Mouse (Mus musculus) embryonic fibroblast, embryonic 13.5 days (primary cell): ENCODE measurements around the gene Tob2.

Source experiments
- CTCF ChIP-seq: IDR thresholded peaks from 2 replicates; pipeline ENCODE4 v1.5.1; 2011; ENCODE audit warnings: mild to moderate bottlenecking, control low read depth, low read length, moderate library complexity, borderline replicate concordance; ENCODE audit not compliant: insufficient read depth
- POLR2A ChIP-seq: IDR thresholded peaks from 2 replicates; pipeline ENCODE4 v1.6.1; 2011; ENCODE audit warnings: low read depth, mild to moderate bottlenecking, control low read depth, low read length, moderate library complexity

- TF ChIP-seq CTCF (no peak), POLR2A (no peak)
Observed at GRCm38 (mm10) chr15:81849104-81849503, 9.5 kb downstream of the Tob2 start.
